Mouse (Mus musculus) neutrophil, adult 65 days (primary cell): Measurements from ENCODE around the gene BC030870. TPM values are rescaled to one million over a fixed set of nuclear protein-coding genes. Genes with fewer than 3 reads are reported as not detected.

Source experiments
- total RNA-seq: library from RNA; stranded (reverse); gene quantifications from 2 replicates; pipeline ENCODE4 v1.2.4, GENCODE M21; 2023

BC030870 gene
- total RNA-seq: not detected in 2 replicates

DNA sequence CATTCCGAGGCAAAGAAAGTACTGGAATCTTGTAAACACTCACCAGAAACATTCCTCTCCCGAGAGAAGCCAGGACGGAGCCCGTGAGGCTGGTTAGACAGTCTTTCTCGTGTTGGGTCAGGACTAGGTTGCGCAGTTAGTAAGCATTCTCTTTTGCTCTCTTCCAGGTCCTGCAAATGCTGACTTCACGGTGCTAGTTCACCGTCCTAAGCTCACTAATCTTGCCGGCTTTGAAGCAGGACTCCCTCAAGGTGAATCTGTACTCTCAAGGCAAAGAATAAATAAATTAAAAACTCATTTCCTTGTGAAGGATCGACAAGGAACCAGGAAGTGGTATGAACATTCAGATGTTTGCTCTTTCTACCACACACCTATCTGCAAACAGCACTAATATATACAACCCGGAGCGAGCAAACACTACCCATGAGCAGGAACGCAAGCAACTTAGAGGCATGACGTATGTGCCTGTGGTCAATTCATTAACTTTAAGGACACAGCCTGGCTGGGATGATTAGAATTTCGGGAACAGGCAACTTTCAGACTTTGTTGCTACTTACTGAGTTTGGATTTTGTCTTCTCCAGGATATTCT, at the start of gene BC030870:
Gene BC030870, minus strand, starts transcription at position 365 of the 590 bp plus-strand sequence.

DNA sequence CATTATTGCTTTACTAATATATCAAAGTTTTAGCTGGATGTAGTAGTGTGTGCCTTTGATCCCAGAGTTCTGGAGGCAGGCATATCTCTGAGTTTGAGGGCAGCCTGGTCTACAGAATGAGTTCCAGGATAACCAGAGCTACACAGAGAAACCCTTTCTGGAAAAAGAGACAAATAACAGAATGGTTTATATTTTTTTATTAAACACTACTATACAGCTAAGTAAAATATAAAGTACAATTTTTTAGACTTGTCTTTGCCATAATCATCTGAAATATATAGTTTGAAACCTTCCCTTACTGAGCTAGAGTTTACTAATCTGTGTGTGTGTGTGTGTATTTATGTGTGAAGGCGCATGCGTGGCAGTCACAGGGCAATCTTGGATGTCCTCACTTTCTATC, 54.6 kb downstream of the BC030870 start, which contains the start of gene Gm10663:
Gene Gm10663, plus strand, starts transcription at position 301 of the 400 bp plus-strand sequence.

DNA sequence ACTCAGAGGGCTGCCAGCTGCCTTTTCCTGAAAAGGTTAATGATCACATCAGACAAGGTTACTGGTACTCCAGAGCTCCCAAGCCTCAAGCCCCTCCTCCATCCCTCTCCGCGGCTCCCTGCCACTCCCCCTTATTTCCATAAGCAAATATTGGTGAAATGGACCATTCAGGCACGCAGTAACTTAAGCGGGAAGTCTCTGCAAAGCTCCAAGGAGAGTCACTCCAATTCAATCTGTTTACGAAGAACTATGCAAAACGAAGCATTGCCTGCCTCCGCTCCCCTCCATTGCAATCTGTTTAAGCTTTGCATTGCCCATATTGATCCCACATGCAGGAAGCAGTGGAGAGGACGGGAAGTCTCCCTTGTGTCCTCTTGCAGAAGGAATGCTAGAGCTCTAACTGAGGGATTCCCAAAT, 92.2 kb downstream of the BC030870 start, which contains the start of gene Apela:
Gene Apela, minus strand, starts transcription at position 220 of the 417 bp plus-strand sequence.

Other genes starting within 250 kb of the BC030870 start
- 25.7 and 30.8 TPM in 2 replicates for gene Tmem192, start 182.4 kb downstream of the BC030870 start, total RNA-seq
- not detected in 2 replicates for gene Trim75, start 141.7 kb downstream of the BC030870 start, total RNA-seq
- not detected in 2 replicates for gene Trim61, start 111.0 kb downstream of the BC030870 start, total RNA-seq
- not detected in 2 replicates for gene Trim60, start 111.0 kb downstream of the BC030870 start, total RNA-seq
- not detected in 2 replicates for gene Apela, start 92.2 kb downstream of the BC030870 start, total RNA-seq
- not detected in 2 replicates for gene Gm10663, start 54.5 kb downstream of the BC030870 start, total RNA-seq